Comparison of ENCODE assay signal across 7 mouse cellular contexts in the genomic region with DNA sequence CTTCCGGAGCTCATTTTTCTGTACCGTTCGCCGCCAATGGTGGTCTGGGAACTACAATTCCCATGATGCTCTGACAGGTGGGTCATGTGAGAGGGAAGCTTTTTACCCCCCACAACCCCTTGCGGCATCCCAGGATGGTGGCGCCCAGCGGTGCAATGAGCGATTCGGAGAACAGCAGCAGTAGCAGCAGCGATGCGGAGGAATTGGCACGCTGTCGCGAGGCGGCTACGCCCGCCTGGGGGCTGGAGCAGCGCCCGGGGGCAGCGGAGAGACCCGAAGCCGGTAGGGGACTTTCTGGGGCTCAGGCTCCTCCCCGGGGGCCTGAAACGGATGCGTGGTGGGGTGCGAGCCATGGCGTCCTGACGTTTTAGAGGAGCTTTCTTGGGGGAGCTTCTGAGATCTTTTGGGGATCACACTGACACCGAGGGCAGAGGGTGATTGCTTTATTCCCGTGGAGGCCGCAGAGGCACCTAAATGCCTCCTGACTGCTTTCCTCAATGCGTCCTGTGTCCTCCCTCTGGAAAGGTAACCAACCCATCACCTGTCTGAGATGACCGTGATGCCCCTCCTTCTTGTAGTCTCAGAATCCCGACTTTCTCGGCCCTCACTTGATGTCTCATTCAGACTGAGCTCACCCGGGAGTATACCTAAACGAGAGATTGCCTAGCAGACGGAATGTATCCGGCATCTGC. TPM values are rescaled to one million over a fixed set of nuclear protein-coding genes. Genes with fewer than 3 reads are reported as not detected.
DNase-seq lines count a peak whose midpoint lies in the region; ATAC-seq and TF ChIP-seq lines count a peak whose summit lies in the region.

2210016L21Rik (plus strand) TSS at position 85 of the 692 bp plus-strand sequence.

- H3K4me1 ChIP-seq in embryonic facial prominence, embryonic 10.5 days: peaks cover 14% of the 10 kb centered on the region
- peaks cover 6% of the 10 kb centered on the region; the same call in 1 of the 2 replicates for H3K4me1 ChIP-seq in intestine, postnatal 0 days (replicated peaks; ENCODE audit: control insufficient read depth, insufficient read depth, low read length)
- H3K4me1 ChIP-seq in midbrain, embryonic 12.5 days: peaks cover 4% of the 10 kb centered on the region; the same call in 1 of the 2 replicates
- peaks cover 2% of the 10 kb centered on the region; the same call in 1 of the 2 replicates for H3K4me1 ChIP-seq in small intestine, adult 2 months (ENCODE audit: control insufficient read depth, insufficient read depth, insufficient read length, low read length)

- peak; percentile 81; the same call in 1 of the 2 replicates for TF ChIP-seq POLR2A in small intestine, adult 2 months (IDR thresholded peaks at IDR 0.05; ENCODE audit: low read depth, low read length)

- peak within 1 kb of the TSS; percentile 76 for H3K9ac ChIP-seq in intestine, postnatal 0 days (ENCODE audit: low read depth, low read length)
- H3K9ac ChIP-seq in midbrain, embryonic 12.5 days (replicated peaks): peak within 1 kb of the TSS; percentile 78

- 1% methylated on average over 39 of the region's 39 CpGs for WGBS in embryonic facial prominence, embryonic 10.5 days
- WGBS in intestine, postnatal 0 days: 1% methylated on average over 39 of the region's 39 CpGs
- WGBS in midbrain, embryonic 12.5 days: 2% methylated on average over 39 of the region's 39 CpGs
- 1% methylated on average over 39 of the region's 39 CpGs for WGBS in small intestine, adult 2 months

- intact Hi-C loops in left cerebral cortex, postnatal 4 days (cut with DNase I): no loop called here

- DNase-seq in adrenal gland, postnatal 14 days: peak; percentile 91
- DNase-seq in embryonic facial prominence, embryonic 10.5 days (ENCODE audit: low spot score): peak; percentile 90
- DNase-seq in gonadal fat pad, adult 2 months (ENCODE audit: low read depth): peak; percentile 22
- DNase-seq in left cerebral cortex, postnatal 4 days: peak; percentile 90

- peak; percentile 80 for ATAC-seq in intestine, postnatal 0 days
- peak; percentile 91 for ATAC-seq in midbrain, embryonic 12.5 days (ENCODE audit: low FRiP score, low read depth)

- no peaks in the 10 kb centered on the region for H3K27me3 ChIP-seq in embryonic facial prominence, embryonic 10.5 days (replicated peaks; ENCODE audit: low read depth, poor library complexity, severe bottlenecking)
- H3K27me3 ChIP-seq in intestine, postnatal 0 days (replicated peaks; ENCODE audit: control insufficient read depth, insufficient read depth, low read length): no peaks in the 10 kb centered on the region
- H3K27me3 ChIP-seq in midbrain, embryonic 12.5 days: no peaks in the 10 kb centered on the region
- H3K27me3 ChIP-seq in small intestine, adult 2 months (ENCODE audit: control insufficient read depth, insufficient read depth, low read length): no peaks in the 10 kb centered on the region

- H3K4me2 ChIP-seq in intestine, postnatal 0 days (replicated peaks; ENCODE audit: low read depth): peak within 1 kb of the TSS; percentile 83
- H3K4me2 ChIP-seq in midbrain, embryonic 12.5 days (replicated peaks): peak within 1 kb of the TSS; percentile 62

- H3K27ac ChIP-seq in embryonic facial prominence, embryonic 10.5 days (replicated peaks): peak within 1 kb of the TSS; percentile 88
- H3K27ac ChIP-seq in intestine, postnatal 0 days (ENCODE audit: low read depth, low read length): peak within 1 kb of the TSS; percentile 73
- H3K27ac ChIP-seq in midbrain, embryonic 12.5 days (replicated peaks): peak within 1 kb of the TSS; percentile 72
- peak within 1 kb of the TSS; percentile 47 for H3K27ac ChIP-seq in small intestine, adult 2 months (ENCODE audit: insufficient read depth, low read depth, low read length)

- H3K4me3 ChIP-seq in embryonic facial prominence, embryonic 10.5 days: peak within 1 kb of the TSS; percentile 88
- peak within 1 kb of the TSS; percentile 75 for H3K4me3 ChIP-seq in intestine, postnatal 0 days (ENCODE audit: low read depth, low read length)
- peak within 1 kb of the TSS; percentile 70 for H3K4me3 ChIP-seq in midbrain, embryonic 12.5 days
- H3K4me3 ChIP-seq in small intestine, adult 2 months (ENCODE audit: low read depth, low read length): peak within 1 kb of the TSS; percentile 99

- H3K9me3 ChIP-seq in embryonic facial prominence, embryonic 10.5 days: 0 out of 2 replicates have a peak, but pooled peaks cover 3% of the 10 kb centered on the region
- no peaks in the 10 kb centered on the region for H3K9me3 ChIP-seq in intestine, postnatal 0 days (ENCODE audit: control insufficient read depth)
- no peaks in the 10 kb centered on the region for H3K9me3 ChIP-seq in midbrain, embryonic 12.5 days

- peak; percentile 42 for TF ChIP-seq CTCF in intestine, postnatal 0 days (IDR thresholded peaks at IDR 0.05; ENCODE audit: low read depth)
- no peak for TF ChIP-seq CTCF in small intestine, adult 2 months (IDR thresholded peaks at IDR 0.05; ENCODE audit: extremely low read depth, insufficient read length, insufficient replicate concordance, low read depth, low read length)

- peaks cover 20% of the 10 kb centered on the region for H3K36me3 ChIP-seq in embryonic facial prominence, embryonic 10.5 days (replicated peaks)
- peaks cover 18% of the 10 kb centered on the region for H3K36me3 ChIP-seq in intestine, postnatal 0 days (ENCODE audit: control insufficient read depth, insufficient read depth)
- peaks cover 18% of the 10 kb centered on the region for H3K36me3 ChIP-seq in midbrain, embryonic 12.5 days
- peaks cover 20% of the 10 kb centered on the region for H3K36me3 ChIP-seq in small intestine, adult 2 months (ENCODE audit: control insufficient read depth, insufficient read depth, low read length)

RNA-seq across cellular contexts. Expression of gene 2210016L21Rik, which starts in this region (rescaled TPM):
- total RNA-seq in adrenal gland, postnatal 14 days (2021): 36.2 and 36.3 TPM in 2 replicates
- polyA plus RNA-seq in embryonic facial prominence, embryonic 10.5 days (2016; fragmentation: Nextera tagmentation; extraction: Ambion mirVana): 45.4 and 47.7 TPM in 2 replicates
- polyA plus RNA-seq in gonadal fat pad, adult 2 months (2012; rRNA removed): 21.0 and 27.0 TPM in 2 replicates
- 55.6 and 56.5 TPM in 2 replicates for polyA plus RNA-seq in intestine, postnatal 0 days (2015; fragmentation: Nextera tagmentation; extraction: Ambion mirVana)
- total RNA-seq in left cerebral cortex, postnatal 4 days (2021): 100 to 1,000 TPM; 141 to 152 TPM
- 62.9 and 63.1 TPM in 2 replicates for polyA plus RNA-seq in midbrain, embryonic 12.5 days (2016; fragmentation: Nextera tagmentation; extraction: Ambion mirVana)
- polyA plus RNA-seq in small intestine, adult 2 months (2012; rRNA removed): 8.5 and 13.6 TPM in 2 replicates

Comparison
In these comparisons a context has a peak if more than half of its experiments do, and no peak if none do; other contexts are left out.
1. Peak in every context shown above with its lines: DNase-seq, ATAC-seq, H3K4me3 ChIP-seq and H3K27ac ChIP-seq.
2. DNase-seq: peak in every context shown above with its lines; median percentile 91 in adrenal gland, postnatal 14 days; 90 in embryonic facial prominence, embryonic 10.5 days; 90 in left cerebral cortex, postnatal 4 days; 22 in gonadal fat pad, adult 2 months.